Mouse (Mus musculus): ENCODE results near the gene Skap1.

DNA sequence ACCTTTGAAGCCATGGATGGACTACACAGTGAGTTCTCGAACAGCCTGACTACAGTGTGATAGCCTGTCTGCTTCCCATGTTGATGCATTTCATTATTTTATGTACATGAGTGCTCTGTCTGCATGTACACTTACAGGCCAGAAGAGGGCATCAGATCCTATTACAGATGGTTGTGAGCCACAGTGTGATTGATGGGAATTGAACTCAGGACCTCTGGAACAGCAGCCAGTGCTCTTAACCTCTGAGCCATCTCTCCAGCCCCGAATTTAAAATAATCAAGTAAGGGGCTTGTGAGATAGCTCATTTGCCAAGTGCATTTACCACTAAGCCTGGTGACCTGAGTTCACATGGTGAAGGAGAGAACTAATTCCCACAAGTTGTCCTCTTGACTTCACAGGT is 317.0 kb downstream of the Skap1 start:
- TF ChIP-seq GATA1 (IDR thresholded peaks at IDR 0.05; ENCODE audit: borderline replicate concordance, low read length) (no peak), FLI1 (IDR thresholded peaks at IDR 0.05; ENCODE audit: low read length) (no peak)

Measured in megakaryocyte, embryonic 14.5 days (primary cell).